Comparison of ENCODE assay signal across 27 mouse cellular contexts in the genomic region with DNA sequence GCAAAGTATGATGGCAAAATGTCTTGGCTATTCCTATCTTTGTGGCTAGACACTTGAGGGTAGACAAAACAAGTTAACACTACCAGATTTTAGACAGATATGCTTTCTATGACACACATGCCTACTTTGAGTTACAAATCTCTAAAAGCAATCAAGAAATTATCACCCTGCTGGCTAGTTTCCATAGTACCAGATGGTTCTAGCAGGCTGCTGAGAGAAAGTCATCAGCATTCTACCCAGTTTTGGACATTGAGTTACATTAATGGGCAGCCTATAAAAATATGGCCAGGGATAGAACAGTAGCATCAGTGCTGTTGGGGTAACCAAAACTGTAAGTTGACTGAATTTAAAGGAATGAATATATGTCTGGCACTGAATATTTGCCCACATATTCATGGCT.
DNase-seq lines count a peak whose midpoint lies in the region; ATAC-seq and TF ChIP-seq lines count a peak whose summit lies in the region.
"Had no signal": no experiment of that assay in that cellular context is flagged by ENCODE, and none has a peak within 500 bp of the region (broad histone marks: within the 10 kb centered on the region; RNA-seq: fewer than 3 reads in every experiment).

No protein-coding gene starts in this region.

- TF ChIP-seq CTCF in midbrain, postnatal 0 days (IDR thresholded peaks at IDR 0.05) = no peak

- H3K9me3 ChIP-seq in midbrain, postnatal 0 days (ENCODE audit: low read length) = no peaks in the 10 kb centered on the region
- H3K9me3 ChIP-seq in midbrain, embryonic 13.5 days = no peaks in the 10 kb centered on the region
- H3K9me3 ChIP-seq: heart, embryonic 12.5 days; limb, embryonic 12.5 days; megakaryocyte, embryonic 14.5 days; midbrain, embryonic 12.5 days; stomach, embryonic 15.5 days had no signal

- H3K27me3 ChIP-seq in midbrain, postnatal 0 days (ENCODE audit: insufficient read depth, low read length) = no peaks in the 10 kb centered on the region
- H3K27me3 ChIP-seq in midbrain, embryonic 13.5 days = no peaks in the 10 kb centered on the region
- H3K27me3 ChIP-seq: CH12.LX; heart, embryonic 12.5 days; limb, embryonic 12.5 days; megakaryocyte, embryonic 14.5 days; midbrain, embryonic 12.5 days; stomach, embryonic 15.5 days had no signal

- no peak for DNase-seq in cerebellum, postnatal 4 days (ENCODE audit: low spot score in 2 of 2)
- peak; percentile 1 for DNase-seq in midbrain, postnatal 0 days (ENCODE audit: low spot score)
- peak; percentile 46 for DNase-seq in cerebellum, adult 9-11 months
- no peak for DNase-seq in gastrocnemius, adult 8-10 months (ENCODE audit: low spot score in 2 of 2)
- no peak for DNase-seq in embryo, embryonic 10 days (ENCODE audit: low spot score)
- DNase-seq: adrenal gland, adult 8-10 months; heart, adult 2 months; heart, postnatal 4 days; kidney, adult 9 months; kidney, postnatal 14 days; liver, postnatal 0 days; lung, postnatal 36 days; retina, postnatal 1 day; right cerebral cortex, postnatal 14 days had no signal

- no peaks in the 10 kb centered on the region for H3K4me1 ChIP-seq in midbrain, postnatal 0 days (ENCODE audit: insufficient read depth, low read length)
- no peaks in the 10 kb centered on the region for H3K4me1 ChIP-seq in midbrain, embryonic 13.5 days (replicated peaks)
- H3K4me1 ChIP-seq: heart, embryonic 12.5 days; limb, embryonic 12.5 days; megakaryocyte, embryonic 14.5 days; midbrain, embryonic 12.5 days; stomach, embryonic 15.5 days had no signal

- no peaks in the 10 kb centered on the region for H3K36me3 ChIP-seq in midbrain, postnatal 0 days (ENCODE audit: insufficient read depth, low read length)
- H3K36me3 ChIP-seq in midbrain, embryonic 13.5 days = no peaks in the 10 kb centered on the region
- H3K36me3 ChIP-seq: heart, embryonic 12.5 days; limb, embryonic 12.5 days; midbrain, embryonic 12.5 days; stomach, embryonic 15.5 days had no signal

- ATAC-seq in cerebellum, adult (ENCODE audit: insufficient number of reproducible peaks, low FRiP score, low TSS enrichment) = peak; percentile 94
- no peak for ATAC-seq in midbrain, postnatal 0 days (ENCODE audit: low FRiP score)
- ATAC-seq in midbrain, embryonic 13.5 days = no peak
- ATAC-seq in megakaryocyte, adult 5-6 weeks (ENCODE audit: poor library complexity, severe bottlenecking) = no peak
- ATAC-seq: forebrain, embryonic 14.5 days; intestine, postnatal 0 days; liver, postnatal 0 days had no signal

- H3K4me3 ChIP-seq in midbrain, postnatal 0 days (ENCODE audit: low read depth, low read length) = no peak overlapping the region
- no peak overlapping the region for H3K4me3 ChIP-seq in midbrain, embryonic 13.5 days (replicated peaks)
- H3K4me3 ChIP-seq: heart, adult 2 months; heart, embryonic 12.5 days; limb, embryonic 12.5 days; megakaryocyte, embryonic 14.5 days; midbrain, embryonic 12.5 days; stomach, embryonic 15.5 days had no signal

- H3K4me2 ChIP-seq in midbrain, postnatal 0 days (ENCODE audit: low read depth, low read length, poor library complexity, severe bottlenecking) = no peak overlapping the region
- H3K4me2 ChIP-seq in midbrain, embryonic 13.5 days (replicated peaks) = no peak overlapping the region
- H3K4me2 ChIP-seq: heart, embryonic 12.5 days; hindbrain, embryonic 14.5 days; limb, embryonic 12.5 days; liver, embryonic 11.5 days; midbrain, embryonic 12.5 days; stomach, embryonic 15.5 days had no signal

- no peak overlapping the region for H3K27ac ChIP-seq in midbrain, postnatal 0 days (ENCODE audit: low read depth, low read length)
- no peak overlapping the region for H3K27ac ChIP-seq in midbrain, embryonic 13.5 days
- H3K27ac ChIP-seq: heart, adult 2 months; hindbrain, embryonic 14.5 days; limb, embryonic 12.5 days; midbrain, embryonic 12.5 days; stomach, embryonic 15.5 days had no signal

- no peak overlapping the region for H3K9ac ChIP-seq in midbrain, postnatal 0 days (replicated peaks; ENCODE audit: low read length, poor library complexity, severe bottlenecking)
- H3K9ac ChIP-seq in midbrain, embryonic 13.5 days (replicated peaks) = no peak overlapping the region
- H3K9ac ChIP-seq: heart, embryonic 12.5 days; hindbrain, embryonic 14.5 days; limb, embryonic 12.5 days; liver, postnatal 0 days; midbrain, embryonic 12.5 days; stomach, embryonic 15.5 days had no signal

Comparison
In these comparisons a context has a peak if more than half of its experiments do, and no peak if none do; other contexts are left out.
1. DNase-seq: peak in midbrain, postnatal 0 days (single experiment) and cerebellum, adult 9-11 months (single experiment); none in cerebellum, postnatal 4 days (0 of 2), gastrocnemius, adult 8-10 months (0 of 2) and embryo, embryonic 10 days (single experiment).